Mouse (Mus musculus): Measurements from ENCODE around the gene Tor1aip1.

Tor1aip1 gene

DNA sequence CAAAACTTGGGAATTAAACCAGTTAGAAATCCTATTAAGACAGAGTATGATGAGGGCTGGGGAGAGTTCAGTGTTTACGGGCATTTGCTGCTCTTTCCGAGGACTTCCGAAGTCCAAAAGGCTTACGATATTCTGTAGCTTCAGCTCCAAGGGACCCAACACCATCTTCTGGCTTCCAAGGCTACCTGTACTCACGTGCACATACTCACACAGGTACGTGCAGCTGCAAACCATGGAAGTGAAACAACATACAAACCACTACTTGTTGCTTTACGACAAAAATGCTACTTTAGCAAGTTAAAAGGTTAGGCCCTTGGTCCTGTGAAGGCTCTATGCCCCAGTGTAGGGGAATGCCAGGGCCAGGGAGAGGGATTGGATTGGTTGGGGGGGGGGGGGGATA lies 2.4 kb downstream of the Tor1aip1 start:
- DNase-seq (ENCODE audit: low spot score): no peak

GRCm38 (mm10) chr1:156028340-156028975 lies 7.8 kb downstream of the Tor1aip1 start:
- DNase-seq (ENCODE audit: low spot score): no peak

DNA sequence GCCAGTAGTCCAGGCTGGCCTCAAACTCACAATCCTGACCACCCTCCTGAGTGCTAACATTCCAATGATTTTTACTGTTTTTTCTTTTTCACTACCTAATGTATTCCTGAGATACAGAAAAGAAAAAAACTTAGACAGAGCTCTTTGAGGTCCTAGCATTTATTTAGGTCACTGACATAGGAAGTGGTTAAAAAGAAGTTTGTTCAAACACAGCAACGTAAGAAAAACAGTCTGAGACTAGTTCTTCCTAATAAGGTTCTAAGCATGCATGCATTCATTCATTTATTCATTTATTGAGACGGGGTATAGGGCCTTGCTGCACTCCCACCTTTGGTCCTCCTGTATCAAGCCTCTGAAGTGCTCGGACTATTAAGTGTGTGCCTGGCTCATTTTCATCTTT lies 8.4 kb downstream of the Tor1aip1 start:
- no peak for DNase-seq (ENCODE audit: low spot score)

DNA sequence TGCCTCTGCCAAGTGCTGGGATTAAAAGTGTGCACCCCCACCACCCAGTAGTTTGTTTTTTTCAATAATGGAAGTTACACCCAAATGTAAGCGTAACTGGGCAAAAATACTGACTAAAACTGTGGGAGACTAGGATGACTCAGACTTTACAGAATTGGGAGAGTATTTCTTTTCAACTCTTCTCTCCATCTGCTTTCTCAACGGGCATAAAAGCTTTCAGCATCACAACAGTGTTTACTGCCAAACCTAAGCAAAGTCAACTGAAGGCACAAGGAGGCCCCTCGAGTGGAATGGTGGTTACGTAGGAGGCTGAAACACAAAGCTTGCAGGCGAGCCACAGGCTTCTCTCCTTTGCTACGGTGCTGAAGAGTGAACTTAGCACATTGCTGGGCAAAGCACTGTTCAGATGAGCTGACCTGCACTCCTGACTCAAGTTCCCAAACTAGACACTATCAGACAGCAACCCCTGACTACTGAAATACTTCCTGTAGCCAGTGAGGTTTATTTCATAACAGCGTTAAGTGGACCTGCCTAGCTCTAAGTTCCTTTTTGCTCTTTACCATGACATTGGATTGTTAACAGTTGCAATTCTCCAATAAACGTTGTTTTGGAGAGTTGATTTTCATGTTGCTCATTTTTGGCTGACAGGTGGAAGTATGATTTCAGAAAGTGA lies 11.3 kb downstream of the Tor1aip1 start:
- DNase-seq (ENCODE audit: low spot score): no peak

GRCm38 (mm10) chr1:156020402-156020801 lies 15.9 kb downstream of the Tor1aip1 start:
- DNase-seq (ENCODE audit: low spot score): no peak

GRCm38 (mm10) chr1:156019800-156020199 lies 16.5 kb downstream of the Tor1aip1 start:
- DNase-seq (ENCODE audit: low spot score): no peak

DNA sequence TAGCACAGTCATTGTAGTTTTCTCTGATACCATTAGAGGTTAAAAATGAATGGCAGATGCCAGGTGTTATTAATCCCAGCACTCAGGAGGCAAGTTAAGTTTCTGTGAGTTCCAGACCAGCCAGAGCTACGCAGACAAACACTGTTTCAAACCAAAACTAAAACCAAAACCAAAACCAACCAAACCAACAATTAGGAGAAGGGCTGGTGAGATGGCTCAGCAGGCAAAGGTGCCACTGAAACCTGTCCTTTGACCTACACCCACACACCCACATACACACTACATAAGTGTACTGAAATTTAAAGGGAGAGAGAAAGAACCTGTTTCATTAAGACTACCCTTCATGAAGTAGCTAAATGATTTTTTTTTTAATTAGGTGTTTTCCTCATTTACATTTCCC lies 27.3 kb downstream of the Tor1aip1 start:
- DNase-seq (ENCODE audit: low spot score): no peak

DNA sequence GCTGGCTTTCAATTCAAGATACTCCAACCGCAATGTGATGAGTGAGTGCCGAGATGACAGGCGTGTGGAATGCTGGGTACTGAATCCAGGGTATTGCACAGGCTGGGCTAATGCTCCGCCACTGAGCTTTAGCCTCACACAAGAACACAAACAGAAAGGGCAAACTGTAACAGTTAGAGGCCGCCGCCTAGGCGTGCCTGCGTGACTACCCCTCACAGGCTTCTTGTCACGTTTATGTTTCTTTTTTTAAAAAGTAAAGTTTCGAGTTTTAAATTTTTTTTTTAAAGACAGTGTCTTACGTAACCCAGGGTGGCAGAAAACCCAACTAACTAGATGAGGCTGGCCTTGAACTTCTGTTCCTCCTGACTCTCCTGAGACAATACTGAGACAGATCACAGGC lies 30.4 kb downstream of the Tor1aip1 start:
- no peak for DNase-seq (ENCODE audit: low spot score)

GRCm38 (mm10) chr1:156003201-156003935 lies 32.9 kb downstream of the Tor1aip1 start:
- DNase-seq (ENCODE audit: low spot score): peak; percentile 33

DNA sequence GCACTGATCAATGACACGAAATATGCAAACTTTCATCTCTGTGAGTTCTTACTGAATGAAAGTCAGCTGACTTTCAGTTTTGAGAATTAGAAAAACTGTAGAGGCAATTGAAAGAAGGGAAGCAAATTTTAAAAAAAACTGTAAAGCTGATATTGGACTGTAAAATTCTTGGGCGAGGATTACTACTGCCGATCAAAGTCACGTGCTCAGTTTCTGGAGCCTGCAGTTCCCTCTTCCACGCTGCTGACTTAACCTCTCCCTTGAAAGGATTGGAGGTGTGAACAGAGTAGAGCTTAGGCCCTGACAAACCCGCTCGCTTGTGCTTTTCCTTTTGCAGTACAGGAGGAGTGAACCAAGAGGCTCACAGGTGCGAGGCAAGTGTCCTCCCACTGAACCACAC lies 33.9 kb downstream of the Tor1aip1 start:
- no peak for DNase-seq (ENCODE audit: low spot score)

GRCm38 (mm10) chr1:155995612-155996011 lies 40.7 kb downstream of the Tor1aip1 start:
- no peak for DNase-seq (ENCODE audit: low spot score)

- no peak for DNase-seq (ENCODE audit: low spot score)
Observed at GRCm38 (mm10) chr1:155994524-155994923, 41.8 kb downstream of the Tor1aip1 start.

- no peak for DNase-seq (ENCODE audit: low spot score)
Observed at GRCm38 (mm10) chr1:155990391-155990790, 45.9 kb downstream of the Tor1aip1 start.

GRCm38 (mm10) chr1:155989387-155989786 lies 46.9 kb downstream of the Tor1aip1 start:
- DNase-seq (ENCODE audit: low spot score): peak; percentile 70

GRCm38 (mm10) chr1:155987625-155988024 lies 48.7 kb downstream of the Tor1aip1 start:
- DNase-seq (ENCODE audit: low spot score): no peak

DNA sequence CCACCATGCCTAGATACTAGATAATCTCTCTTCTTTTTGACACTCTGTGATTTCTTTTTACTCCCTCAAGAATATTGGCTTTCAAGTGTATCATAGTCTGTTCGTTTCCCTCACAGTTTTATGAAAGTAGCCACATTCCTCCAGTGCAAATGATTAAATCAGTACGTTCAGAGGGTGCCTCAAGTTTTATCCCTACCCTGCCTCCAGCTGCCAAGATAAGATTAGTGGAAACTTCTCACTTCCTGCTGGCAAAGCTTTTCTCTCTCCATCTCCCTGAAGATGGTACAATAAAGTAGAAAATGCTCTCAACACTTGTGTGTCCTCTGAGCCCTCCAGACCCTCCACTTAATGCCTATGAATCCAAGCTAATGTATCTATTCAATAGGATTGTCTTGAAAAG lies 61.3 kb downstream of the Tor1aip1 start:
- DNase-seq (ENCODE audit: low spot score): no peak

DNA sequence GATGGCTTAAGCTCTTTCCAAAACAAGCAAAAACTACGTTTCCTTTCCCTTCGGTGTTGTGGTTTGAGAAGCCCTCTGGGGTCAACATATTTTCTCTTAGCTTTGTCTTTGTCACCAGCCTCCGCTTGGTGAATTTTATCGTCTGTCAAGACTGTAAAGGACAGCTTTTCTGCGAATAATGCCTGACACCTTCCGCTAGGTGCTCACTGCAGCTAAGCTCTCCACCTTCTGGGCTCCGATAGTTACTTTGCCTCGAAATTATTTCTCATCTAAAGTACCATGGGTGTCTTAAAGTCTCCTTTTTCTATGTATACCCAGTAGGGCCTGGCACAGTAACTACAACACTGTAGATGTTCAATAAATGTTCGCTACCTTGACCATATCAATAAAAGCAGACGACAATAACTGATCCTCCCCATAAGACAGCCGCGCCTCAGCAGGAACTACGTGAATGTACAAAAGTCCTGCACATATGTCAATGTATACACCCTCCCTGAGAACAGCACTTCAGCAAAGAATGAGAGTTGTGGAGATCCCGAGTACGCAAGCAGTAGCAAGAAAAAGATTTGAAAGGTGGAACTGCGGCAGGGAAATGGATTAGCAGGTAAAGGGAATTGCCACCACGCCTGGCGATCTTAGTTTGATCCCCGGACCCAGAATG lies 62.4 kb downstream of the Tor1aip1 start:
- no peak for DNase-seq (ENCODE audit: low spot score)

GRCm38 (mm10) chr1:155973068-155973718 lies 63.1 kb downstream of the Tor1aip1 start, which contains the start of gene Cep350:
Cep350 (minus strand) TSS chr1:155973255.
- peak; percentile 99 for DNase-seq (ENCODE audit: low spot score)

DNA sequence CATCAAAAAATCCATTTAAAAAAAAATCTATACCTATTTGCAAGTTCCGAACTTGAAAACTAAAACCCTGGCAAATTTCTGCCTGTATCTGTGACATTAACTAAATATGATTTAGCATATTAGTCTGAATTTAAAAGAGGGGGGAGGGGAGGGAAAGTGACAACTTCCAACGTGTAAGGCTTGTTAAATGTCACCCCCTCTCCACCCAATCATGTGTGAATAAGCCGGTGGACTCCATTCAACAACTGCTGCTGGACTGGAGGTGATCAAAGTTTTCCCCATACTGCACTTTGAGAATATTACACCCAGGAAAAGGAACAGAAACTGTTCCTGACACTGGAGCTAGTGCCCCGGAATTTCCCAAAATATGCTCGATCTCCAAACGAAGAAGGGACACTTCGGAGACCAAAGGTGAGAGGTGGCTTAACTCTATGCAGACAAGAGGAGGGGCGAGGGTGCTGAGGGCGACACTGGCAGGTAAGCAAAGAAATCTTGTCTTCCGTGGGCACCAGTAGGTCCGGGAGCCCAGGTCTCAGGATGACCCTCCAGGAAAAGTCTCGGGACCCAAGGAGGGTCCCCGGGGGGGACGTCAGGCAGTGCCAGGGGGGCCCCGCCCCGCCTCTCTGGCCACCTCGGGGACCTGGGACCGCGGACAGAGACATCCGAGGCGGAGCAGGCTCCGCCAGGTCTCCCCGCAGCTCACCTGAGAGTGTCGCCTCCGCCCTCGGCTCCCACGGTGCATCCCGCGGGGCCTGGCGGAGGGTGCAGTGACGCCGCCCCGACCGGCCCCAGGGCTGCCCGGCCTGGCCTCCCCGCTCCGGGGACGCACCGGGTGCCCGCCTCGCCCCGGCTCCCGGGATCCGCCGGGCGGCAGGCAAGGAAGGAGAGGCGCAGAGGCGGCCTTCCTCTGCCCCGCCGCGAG lies 63.9 kb downstream of the Tor1aip1 start:
- DNase-seq (ENCODE audit: low spot score): peak; percentile 30
